Mouse (Mus musculus) layer of hippocampus, adult 11-12 months (tissue): Measurements from ENCODE around the gene Ackr1.
"Not testable (repeated sequence)": the region's sequence is repeated elsewhere in the genome, so short reads cannot be mapped to it uniquely, and the experiment has no call there.

Source experiments
- DNase-seq: peaks from one replicate; pipeline ENCODE4 v3.0.0; 2022; ENCODE audit warnings: low spot score

Gene Ackr1

GRCm38 (mm10) chr1:173348527-173348926, 15.0 kb upstream of the Ackr1 start:
- no peak for DNase-seq

DNA sequence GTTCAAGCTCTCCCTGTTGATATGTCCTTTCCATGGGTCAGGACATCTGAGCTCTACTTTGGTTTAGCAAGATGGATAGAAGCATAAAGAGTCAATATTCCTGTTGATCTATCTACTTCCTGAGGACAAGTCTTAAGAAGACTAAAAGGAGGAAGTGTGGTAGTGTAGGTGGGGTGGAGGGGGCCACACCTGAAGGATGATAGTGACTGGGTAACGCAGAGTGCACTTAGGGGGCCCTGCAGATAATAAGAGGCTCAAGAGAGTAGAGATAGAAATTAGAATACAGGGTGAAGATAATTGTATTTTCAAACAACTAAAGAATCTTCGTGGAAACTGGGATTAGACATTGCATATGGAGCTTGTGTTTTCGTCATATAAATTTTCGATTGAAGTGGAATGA, 11.6 kb upstream of the Ackr1 start:
- DNase-seq = no peak

DNA sequence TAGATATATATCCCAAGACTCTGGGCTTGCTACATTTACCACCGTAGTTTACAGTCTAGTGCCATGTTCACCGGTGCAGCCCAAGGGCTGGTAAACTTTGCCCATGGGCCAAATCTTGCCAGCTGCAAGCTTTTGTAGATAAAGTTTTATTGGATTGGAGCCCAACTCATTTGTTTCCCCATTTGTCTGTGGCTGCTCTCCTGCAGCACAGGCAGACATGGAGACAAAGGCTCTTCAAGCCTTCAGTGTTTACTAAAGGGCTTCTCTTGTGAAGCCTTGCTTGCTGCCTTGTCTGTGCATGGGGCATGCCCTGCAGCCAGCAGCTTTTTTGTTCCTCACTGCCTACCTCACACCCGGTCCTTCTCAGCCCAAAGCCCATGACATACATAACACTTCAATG, 10.4 kb upstream of the Ackr1 start:
- DNase-seq = no peak

DNA sequence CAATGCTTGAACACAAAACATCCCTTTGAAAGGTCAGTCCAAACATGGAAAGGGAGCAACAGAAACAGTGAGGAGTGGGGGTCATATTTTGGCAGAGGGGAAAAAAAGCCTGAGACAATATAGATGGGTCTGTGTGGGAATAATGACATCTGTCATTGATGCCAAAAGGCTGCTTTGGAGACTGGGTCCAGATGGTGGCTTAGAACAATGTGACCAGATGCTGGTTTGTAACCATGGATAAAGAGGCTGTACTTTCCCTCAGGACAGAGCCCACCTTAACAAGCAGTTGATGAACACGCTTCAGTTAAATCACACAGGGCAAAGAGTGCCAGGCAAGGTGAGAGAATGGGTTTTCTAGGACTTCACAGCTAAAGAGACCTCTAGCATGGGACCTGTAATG, 8.9 kb upstream of the Ackr1 start:
- no peak for DNase-seq

DNA sequence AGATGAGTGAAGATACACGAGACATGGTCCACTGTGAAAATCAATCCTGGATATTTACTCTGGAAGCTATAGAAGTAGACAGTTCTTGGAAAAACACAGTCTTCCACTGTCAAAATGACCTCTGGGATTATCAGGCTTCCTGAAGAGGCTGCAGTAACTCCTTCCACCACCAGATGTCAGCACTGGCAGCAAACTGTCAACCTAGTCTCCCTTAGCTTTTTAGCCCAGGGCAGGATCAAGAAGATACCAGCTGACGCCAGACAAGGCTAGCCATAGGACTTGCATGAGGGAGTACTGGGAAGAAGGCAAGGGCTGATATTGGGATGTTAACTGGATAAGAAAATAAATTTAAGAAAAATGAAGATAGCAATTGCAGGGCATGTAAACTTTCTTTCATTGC, 6.0 kb upstream of the Ackr1 start:
- peak; percentile 76 for DNase-seq

GRCm38 (mm10) chr1:173337008-173337407, 3.5 kb upstream of the Ackr1 start:
- DNase-seq = no peak

GRCm38 (mm10) chr1:173335903-173336302, 2.4 kb upstream of the Ackr1 start:
- no peak for DNase-seq

- no peak for DNase-seq
Observed at GRCm38 (mm10) chr1:173332418-173332817, 1.1 kb downstream of the Ackr1 start.

DNA sequence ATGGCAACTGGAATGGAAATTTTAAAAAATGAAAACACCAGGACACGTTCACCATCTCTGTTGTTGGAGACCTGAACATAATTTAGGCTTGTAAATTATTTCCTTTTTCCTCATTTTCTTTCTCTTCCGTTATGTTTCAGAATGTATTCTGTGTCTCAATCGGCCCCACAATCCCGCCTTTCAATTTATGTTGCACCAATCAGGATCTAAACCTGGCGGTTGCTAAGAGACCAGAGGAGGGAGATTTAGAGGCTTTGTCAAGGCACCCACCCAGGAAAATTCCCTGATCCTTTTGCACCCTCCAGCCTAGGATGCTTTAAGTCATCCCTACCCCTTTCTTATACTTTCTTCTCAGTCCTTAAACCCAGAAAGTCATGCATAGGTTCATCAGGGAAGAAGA, 3.8 kb downstream of the Ackr1 start:
- DNase-seq = no peak

- no peak for DNase-seq
Observed at GRCm38 (mm10) chr1:173329185-173329584, 4.4 kb downstream of the Ackr1 start.

- DNase-seq = no peak
Observed at GRCm38 (mm10) chr1:173328446-173328845, 5.1 kb downstream of the Ackr1 start.

- no peak for DNase-seq
Observed at GRCm38 (mm10) chr1:173326552-173326951, 7.0 kb downstream of the Ackr1 start.

GRCm38 (mm10) chr1:173325395-173325794, 8.2 kb downstream of the Ackr1 start:
- no peak for DNase-seq

GRCm38 (mm10) chr1:173324961-173325360, 8.6 kb downstream of the Ackr1 start:
- no peak for DNase-seq

- no peak for DNase-seq
Observed at GRCm38 (mm10) chr1:173323839-173324585, 9.5 kb downstream of the Ackr1 start.

DNA sequence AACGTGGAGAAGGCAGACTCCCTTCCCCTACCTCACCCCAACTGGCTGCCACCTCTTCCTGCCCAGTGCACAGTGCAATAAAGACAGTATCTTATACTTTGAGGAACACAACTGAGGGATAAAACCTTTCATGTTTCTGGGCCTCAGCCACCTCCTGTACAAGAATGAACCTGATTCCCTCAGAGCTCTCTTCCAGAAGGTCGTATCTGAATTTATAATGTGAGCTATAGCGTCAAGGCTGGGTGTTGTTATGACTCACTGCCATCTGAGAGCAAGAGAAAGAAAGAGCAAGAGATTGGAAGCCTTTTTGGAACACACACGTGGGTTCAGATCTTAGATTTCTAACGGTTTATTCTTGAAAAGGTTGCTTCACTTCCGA, 11.3 kb downstream of the Ackr1 start:
- DNase-seq = no peak

- no peak for DNase-seq
Observed at GRCm38 (mm10) chr1:173321593-173322248, 11.8 kb downstream of the Ackr1 start.

DNA sequence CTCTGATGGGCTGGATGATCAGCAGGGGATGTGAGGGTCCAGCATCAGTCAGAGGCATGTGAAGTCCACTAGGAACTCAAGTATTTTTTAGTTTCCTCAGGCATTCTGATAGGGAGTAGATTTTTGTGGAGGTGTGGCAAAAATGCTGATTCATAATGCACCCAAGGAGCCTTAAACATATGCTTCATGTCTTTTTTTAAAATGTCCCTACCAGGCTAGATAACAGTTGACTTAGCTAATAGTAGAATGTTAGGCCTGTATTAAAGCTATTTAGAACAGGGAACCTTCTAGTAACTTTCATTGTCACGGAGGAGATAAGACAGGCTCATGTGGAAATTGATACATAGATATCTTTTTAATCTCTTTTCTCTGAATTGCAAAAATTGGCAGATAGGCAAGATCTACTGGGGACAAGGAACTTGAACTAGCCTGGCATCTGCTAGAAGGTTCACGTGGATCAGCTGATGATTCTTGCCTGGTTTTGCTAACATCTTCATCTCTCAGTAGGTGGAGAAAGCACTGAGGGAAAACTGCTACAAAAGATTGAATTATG, 15.5 kb downstream of the Ackr1 start:
- DNase-seq = no peak

GRCm38 (mm10) chr1:173315725-173316124, 17.8 kb downstream of the Ackr1 start:
- DNase-seq = no peak

DNA sequence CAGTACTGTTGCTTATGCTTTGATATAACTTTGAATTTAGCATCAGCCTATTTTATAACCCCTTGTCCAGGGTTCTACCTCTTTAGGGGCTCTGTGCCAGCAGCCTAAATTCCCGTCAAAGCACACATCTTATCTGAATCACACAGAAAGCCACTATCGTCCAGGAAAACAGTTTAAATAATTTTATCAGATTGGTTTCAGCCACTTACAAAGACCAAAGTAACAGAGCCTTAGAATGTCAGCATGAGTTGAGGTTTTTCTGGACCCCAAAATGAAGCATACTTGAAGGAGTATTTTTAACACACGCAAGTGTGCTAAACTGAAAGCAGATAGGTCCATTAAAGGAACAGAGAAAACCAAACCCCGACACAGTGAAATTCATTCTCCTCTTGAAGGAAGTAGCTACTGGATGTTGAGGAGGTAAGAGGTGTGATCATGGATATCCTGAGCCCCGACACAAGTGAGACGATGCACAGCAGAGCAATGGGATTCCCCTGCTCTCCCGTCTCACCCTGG, 20.0 kb downstream of the Ackr1 start:
- not testable (repeated sequence) for DNase-seq

DNA sequence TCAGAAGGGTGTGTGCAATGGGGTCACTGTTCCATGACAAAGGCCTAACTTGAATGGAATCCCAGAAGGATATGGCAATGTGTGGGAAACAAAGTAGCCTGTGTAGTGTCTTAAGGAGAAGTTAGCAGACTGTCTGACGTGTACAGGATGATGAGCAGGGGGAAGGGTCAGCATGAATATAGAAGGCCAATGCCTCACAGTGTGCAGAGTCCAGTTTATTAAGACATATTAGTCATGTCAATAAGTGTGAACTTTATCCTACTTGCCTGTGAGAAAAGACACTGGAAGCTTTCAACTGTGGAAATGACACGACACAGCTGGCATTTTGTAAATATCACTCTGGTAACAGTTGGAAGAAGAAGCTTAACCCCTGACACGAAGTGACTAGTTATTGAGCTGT, 30.8 kb downstream of the Ackr1 start:
- DNase-seq = not testable (repeated sequence)
